Mouse (Mus musculus) brain, embryonic 14.5 days (tissue): ENCODE measurements around the gene Cmtm7. TPM values are rescaled to one million over a fixed set of nuclear protein-coding genes. Genes with fewer than 3 reads are reported as not detected.

Experiments used
- DNase-seq: peaks from one replicate; pipeline ENCODE4 v3.0.0-alpha.2; 2011; ENCODE audit warnings: low read depth
- CTCF ChIP-seq: fragments of 200-500 bp; IDR thresholded peaks from 2 replicates; pipeline ENCODE4 v1.5.1; 2012; ENCODE audit warnings: inconsistent platforms, mild to moderate bottlenecking, moderate library complexity, borderline replicate concordance; ENCODE audit not compliant: insufficient read depth, insufficient read length; ENCODE audit errors: extremely low read depth
- POLR2A ChIP-seq: fragments of 200-500 bp; IDR thresholded peaks from 2 replicates; pipeline ENCODE4 v1.6.1; 2012; ENCODE audit warnings: mild to moderate bottlenecking, inconsistent platforms, borderline replicate concordance; ENCODE audit not compliant: poor library complexity, insufficient read depth, insufficient read length, severe bottlenecking; ENCODE audit errors: extremely low read depth
- polyA plus RNA-seq: library from polyadenylated mRNA; depleted of rRNA; stranded (reverse); fragments of >200 nt; gene quantifications from 2 replicates; pipeline ENCODE4 v1.2.3, GENCODE M21; 2012

Cmtm7 gene
- polyA plus RNA-seq, 1 experiment = 17.5 TPM

DNA sequence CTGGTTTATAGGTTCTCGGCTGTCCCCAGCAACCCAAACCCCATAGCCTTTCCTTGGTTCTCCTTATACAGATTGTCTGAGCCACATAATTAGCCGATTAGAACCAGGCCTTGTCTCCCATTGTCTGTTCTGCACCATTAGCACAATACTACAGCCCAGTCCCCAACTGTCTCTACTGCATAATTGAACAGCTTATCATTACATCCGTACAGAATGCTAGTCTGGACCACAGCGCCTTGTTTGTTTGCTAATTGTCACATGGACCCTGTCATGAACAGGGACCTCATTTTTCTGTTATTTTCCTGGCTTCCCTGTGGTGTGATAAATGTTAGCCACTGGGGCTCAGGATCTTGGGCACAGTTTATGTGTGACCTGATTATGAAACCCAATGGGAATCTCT is 21.8 kb downstream of the Cmtm7 start:
- DNase-seq = peak; percentile 36
- TF ChIP-seq POLR2A = no peak

DNA sequence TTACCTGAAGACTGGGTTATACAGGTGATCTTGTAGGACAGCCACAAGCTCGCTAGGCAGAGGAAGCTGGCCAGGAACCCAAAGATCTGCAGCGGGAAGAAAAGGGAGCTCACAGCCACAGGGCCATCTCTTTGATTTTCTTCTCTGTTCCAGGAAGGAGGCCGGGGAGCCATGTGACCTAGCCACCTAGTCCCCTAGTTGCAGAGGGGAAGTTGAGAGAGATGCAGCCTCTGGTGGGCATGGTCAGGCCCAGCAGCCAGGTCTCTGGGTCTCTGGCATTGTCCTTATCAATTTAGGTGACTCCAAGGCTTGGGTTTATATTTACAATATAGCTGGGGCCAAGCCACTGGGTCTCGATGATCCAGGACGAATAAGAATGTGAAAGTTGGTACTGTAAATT is 22.9 kb downstream of the Cmtm7 start:
- TF ChIP-seq CTCF = no peak
- TF ChIP-seq POLR2A = no peak
- no peak for DNase-seq

GRCm38 (mm10) chr9:114758272-114758671 is 23.4 kb downstream of the Cmtm7 start:
- no peak for DNase-seq
- no peak for TF ChIP-seq CTCF
- no peak for TF ChIP-seq POLR2A

GRCm38 (mm10) chr9:114752863-114753484 is 28.7 kb downstream of the Cmtm7 start:
- no peak for TF ChIP-seq POLR2A
- TF ChIP-seq CTCF = peak; percentile 97
- DNase-seq = peak; percentile 94

DNA sequence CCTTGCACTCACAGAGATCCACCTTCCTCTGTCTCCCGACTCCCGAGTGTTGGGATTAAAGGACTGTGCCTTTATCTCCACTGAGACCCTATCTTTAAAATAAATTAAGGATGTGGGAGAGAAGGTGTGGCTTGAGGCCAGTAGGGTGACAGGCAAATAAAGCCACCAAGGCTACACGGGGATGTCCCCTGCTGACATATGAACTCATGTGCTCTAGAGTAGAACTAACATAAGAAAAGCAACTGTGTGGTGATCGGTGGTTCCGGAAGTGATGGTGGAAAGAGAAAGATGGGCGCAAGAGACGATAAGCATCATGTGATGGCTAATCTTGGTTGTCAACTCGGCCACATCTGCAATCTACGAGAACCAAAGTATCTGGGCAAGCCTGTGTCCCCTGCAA is 29.3 kb downstream of the Cmtm7 start:
- no peak for DNase-seq
- TF ChIP-seq POLR2A = no peak
- no peak for TF ChIP-seq CTCF

DNA sequence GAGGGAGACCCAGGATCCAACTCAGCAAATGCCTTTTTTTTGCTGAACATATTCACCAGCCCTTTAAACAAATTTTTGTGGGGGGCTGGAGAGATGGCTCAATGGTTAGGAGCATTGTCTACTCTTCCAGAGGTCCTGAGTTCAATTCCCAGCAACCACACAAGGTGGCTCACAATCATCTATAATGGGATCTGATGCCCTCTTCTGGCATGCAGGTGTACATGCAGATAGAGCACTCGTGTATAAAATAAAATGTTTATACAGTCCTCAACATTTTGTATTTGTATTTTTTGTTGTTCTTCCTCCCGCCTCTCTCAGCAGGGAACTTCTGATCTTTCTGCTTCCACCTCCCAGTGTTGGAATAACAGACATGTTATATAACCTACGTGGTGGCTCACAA is 30.1 kb downstream of the Cmtm7 start:
- TF ChIP-seq CTCF (no peak), POLR2A (no peak)
- DNase-seq = no peak

GRCm38 (mm10) chr9:114747466-114747865 is 34.2 kb downstream of the Cmtm7 start:
- DNase-seq = no peak
- TF ChIP-seq POLR2A (no peak), CTCF (no peak)

GRCm38 (mm10) chr9:114747012-114747411 is 34.6 kb downstream of the Cmtm7 start:
- TF ChIP-seq CTCF = no peak
- TF ChIP-seq POLR2A = no peak
- no peak for DNase-seq

DNA sequence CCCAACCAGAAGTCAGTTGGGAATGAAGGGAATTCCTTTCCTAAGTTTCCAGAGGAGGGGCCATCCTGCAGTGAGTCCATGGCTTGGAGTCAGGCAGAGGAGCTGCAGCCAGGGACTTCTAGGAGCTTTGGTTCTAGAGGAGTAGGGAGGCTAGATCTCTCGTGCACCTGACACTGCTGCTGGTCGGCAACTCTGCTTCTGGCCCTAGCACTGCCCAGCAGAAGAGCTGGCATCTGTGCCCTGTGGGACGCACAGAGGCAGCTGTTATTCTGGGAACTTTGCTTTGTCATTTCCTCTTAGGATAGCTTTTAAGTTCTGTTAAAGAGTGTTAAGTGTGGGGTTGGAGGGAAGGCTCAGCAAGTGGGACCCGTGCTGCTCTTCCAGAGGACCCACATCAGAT is 36.0 kb downstream of the Cmtm7 start:
- no peak for DNase-seq
- TF ChIP-seq POLR2A (no peak), CTCF (no peak)

DNA sequence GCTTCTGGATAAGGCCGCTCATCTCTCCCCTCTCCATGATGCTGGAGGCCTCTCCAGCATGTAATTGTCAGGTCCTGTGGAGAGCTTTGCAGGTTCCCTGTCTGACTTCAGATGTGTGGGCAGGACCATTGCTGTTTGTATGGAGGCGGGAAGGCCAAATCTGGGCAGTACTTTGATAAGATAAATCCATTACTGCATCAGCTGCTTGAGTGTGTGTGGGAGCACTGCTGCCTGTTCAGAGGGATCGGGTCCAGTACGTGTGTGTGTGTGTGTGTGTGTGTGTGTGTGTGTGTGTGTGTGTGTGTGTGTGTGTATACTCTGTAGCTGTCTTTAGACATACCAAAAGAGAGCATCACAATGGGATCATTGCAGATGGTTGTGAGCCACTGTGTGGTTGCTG is 36.5 kb downstream of the Cmtm7 start:
- TF ChIP-seq POLR2A (no peak), CTCF (no peak)
- no peak for DNase-seq

DNA sequence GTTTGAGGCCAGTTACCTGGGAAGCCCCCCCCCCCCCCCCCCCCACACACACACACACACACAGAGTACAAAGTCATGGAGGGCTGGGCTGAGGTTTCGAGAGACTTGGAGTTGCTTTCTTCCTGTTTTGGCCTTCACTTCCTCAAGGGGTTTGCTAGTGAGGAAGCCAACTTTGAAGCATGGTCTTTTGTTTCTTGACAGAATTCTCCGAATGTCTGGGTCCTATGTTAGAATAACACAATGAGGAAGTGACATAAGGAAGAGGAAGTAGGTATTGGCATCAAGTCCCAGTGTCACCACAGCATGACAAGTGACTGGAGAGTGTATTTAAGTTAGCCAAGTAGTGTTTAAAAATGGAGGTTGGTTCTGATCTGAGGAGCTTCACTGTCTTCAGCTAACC is 38.9 kb downstream of the Cmtm7 start:
- no peak for DNase-seq
- TF ChIP-seq CTCF = no peak
- TF ChIP-seq POLR2A = no peak

DNA sequence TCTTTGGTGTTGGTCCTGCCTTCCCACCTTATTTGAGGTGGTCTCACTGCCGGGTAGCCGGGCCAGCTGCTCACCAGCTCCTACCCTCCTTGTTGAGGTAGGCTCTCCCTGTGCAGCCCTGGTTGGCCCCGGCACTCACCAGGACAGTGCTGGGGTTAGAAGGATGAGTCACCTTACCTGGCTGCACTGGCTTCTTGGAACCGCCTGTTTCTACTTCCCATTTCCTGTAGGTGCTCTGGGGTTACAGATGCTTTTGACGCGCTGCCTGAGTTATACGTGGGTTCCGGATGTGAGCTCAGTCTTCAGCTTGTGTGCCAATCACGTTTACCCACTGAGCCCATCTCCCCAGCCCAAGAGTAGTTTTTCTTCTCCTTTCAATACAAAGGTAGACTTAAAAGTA is 41.3 kb downstream of the Cmtm7 start:
- DNase-seq = no peak
- TF ChIP-seq CTCF = no peak
- TF ChIP-seq POLR2A = no peak

DNA sequence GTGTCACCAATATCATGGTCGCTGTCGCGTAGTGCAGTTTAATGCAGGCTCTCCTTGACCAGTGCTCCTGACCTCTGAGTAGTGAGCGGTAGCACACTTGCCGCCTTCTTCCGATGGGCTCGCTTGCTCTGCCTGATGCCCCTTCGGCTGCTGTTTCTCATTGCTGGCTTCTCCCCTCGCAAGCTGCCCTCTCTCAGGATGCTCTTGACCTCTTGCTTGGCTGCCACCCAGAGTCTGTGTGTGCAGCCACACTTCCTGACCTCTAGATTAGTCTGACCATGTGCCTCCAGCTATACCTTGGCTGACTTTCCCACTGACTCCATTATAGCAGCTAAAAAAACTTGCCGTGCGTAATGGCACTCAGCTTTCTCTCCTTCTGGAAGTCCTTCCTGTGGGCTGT is 45.2 kb downstream of the Cmtm7 start:
- DNase-seq = no peak
- no peak for TF ChIP-seq POLR2A

DNA sequence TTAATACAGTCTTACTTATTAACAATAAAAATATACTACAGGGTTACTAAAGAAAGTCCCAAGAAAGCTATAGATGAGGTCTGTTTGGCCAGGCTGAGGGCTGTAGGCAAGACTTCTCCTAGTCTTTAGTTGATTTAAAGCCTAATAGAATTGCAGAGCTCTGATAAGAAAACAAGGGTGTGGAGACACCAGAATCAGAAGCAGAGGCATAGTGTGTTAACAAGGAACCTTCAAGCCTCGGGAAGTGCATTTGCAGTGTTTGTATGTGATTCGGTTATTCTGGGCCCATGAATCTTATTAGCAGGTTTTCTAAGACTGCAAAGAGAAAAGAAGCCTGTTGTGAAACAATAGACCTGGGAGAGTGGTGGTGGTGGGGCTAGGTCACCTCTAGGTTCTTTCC is 48.4 kb downstream of the Cmtm7 start:
- no peak for DNase-seq
- TF ChIP-seq POLR2A = no peak
